Comparison of ENCODE assay signal across 16 mouse cellular contexts in genomic region chr9:118108527-118109011, GRCm38 (mm10). TPM values are rescaled to one million over a fixed set of nuclear protein-coding genes. Genes with fewer than 3 reads are reported as not detected.
DNase-seq lines count a peak whose midpoint lies in the region; ATAC-seq lines count a peak whose summit lies in the region.
"Had no signal": no experiment of that assay in that cellular context is flagged by ENCODE, and none has a peak within 500 bp of the region (broad histone marks: within the 10 kb centered on the region; RNA-seq: fewer than 3 reads in every experiment).

No protein-coding gene starts in this region.

- DNase-seq in left cerebral cortex, postnatal 14 days (ENCODE audit: low spot score in 2 of 2) = peak; percentile 12 to 33
- DNase-seq in left cerebral cortex, postnatal 4 days = no peak
- DNase-seq in right cerebral cortex, adult 2 months (ENCODE audit: low spot score in 2 of 2) = peak; percentile 11 to 29
- no peak for DNase-seq in right cerebral cortex, postnatal 14 days
- DNase-seq in ovary, adult 18-20 months (ENCODE audit: low spot score) = no peak
- DNase-seq: adrenal gland, postnatal 36 days; cerebellum, postnatal 10 days; gastrocnemius, postnatal 25 days; layer of hippocampus, postnatal 36 days; lung, postnatal 10 days had no signal

- peak; percentile 84 for ATAC-seq in forebrain, embryonic 15.5 days (replicated peaks)
- ATAC-seq in CD4-positive, CD25-positive, alpha-beta regulatory T cell, adult 4 months = no peak
- ATAC-seq: intestine, postnatal 0 days had no signal

- intact Hi-C loops in left cerebral cortex, postnatal 14 days (cut with DNase I) = no loop called here
- intact Hi-C loops in left cerebral cortex, postnatal 4 days (cut with DNase I) = no loop called here

- no peaks in the 10 kb centered on the region for H3K36me3 ChIP-seq in forebrain, embryonic 15.5 days
- H3K36me3 ChIP-seq: limb, embryonic 13.5 days; neural tube, embryonic 15.5 days had no signal

- H3K4me1 ChIP-seq in forebrain, embryonic 15.5 days = peaks cover 13% of the 10 kb centered on the region

- no peak overlapping the region for H3K4me3 ChIP-seq in forebrain, embryonic 15.5 days
- H3K4me3 ChIP-seq: limb, embryonic 13.5 days; myocyte; neural tube, embryonic 15.5 days had no signal

- peak overlapping the region; percentile 33 for H3K27ac ChIP-seq in forebrain, embryonic 15.5 days (replicated peaks)
- H3K27ac ChIP-seq: limb, embryonic 13.5 days; neural tube, embryonic 15.5 days had no signal

- WGBS in forebrain, embryonic 15.5 days = 6% methylated on average over 4 of the region's 4 CpGs

- no peak overlapping the region for H3K9ac ChIP-seq in forebrain, embryonic 15.5 days (replicated peaks)
- H3K9ac ChIP-seq: limb, embryonic 13.5 days; neural tube, embryonic 15.5 days had no signal

- no peaks in the 10 kb centered on the region for H3K9me3 ChIP-seq in forebrain, embryonic 15.5 days
- H3K9me3 ChIP-seq: limb, embryonic 13.5 days; neural tube, embryonic 15.5 days had no signal

- H3K4me2 ChIP-seq in forebrain, embryonic 15.5 days (replicated peaks) = no peak overlapping the region
- H3K4me2 ChIP-seq: limb, embryonic 13.5 days; neural tube, embryonic 15.5 days had no signal

- no peaks in the 10 kb centered on the region for H3K27me3 ChIP-seq in forebrain, embryonic 15.5 days
- H3K27me3 ChIP-seq: limb, embryonic 13.5 days; neural tube, embryonic 15.5 days had no signal

RNA-seq across cellular contexts. Expression of gene Cmc1, which starts 41.4 kb away (rescaled TPM):
- 10 to 100 TPM; 12.7 to 13.1 TPM for total RNA-seq in left cerebral cortex, postnatal 14 days (2021)
- 10 to 100 TPM; 17.3 to 18.0 TPM for total RNA-seq in left cerebral cortex, postnatal 4 days (2021)
- polyA plus RNA-seq in forebrain, embryonic 15.5 days (2015; fragmentation: Nextera tagmentation; extraction: Ambion mirVana) = 38.3 and 39.3 TPM in 2 replicates
- polyA plus RNA-seq in CD4-positive, CD25-positive, alpha-beta regulatory T cell, adult 4 months (2017; shearing (Covaris generic)) = 10 to 100 TPM; 81.0 to 83.6 TPM

Comparison
In these comparisons a context has a peak if more than half of its experiments do, and no peak if none do; other contexts are left out.
1. DNase-seq: peak in left cerebral cortex, postnatal 14 days (2 of 2) and right cerebral cortex, adult 2 months (2 of 2); none in left cerebral cortex, postnatal 4 days (single experiment), right cerebral cortex, postnatal 14 days (single experiment) and ovary, adult 18-20 months (single experiment).